ENCODE assay signal across 27 mouse cellular contexts in the genomic region with DNA sequence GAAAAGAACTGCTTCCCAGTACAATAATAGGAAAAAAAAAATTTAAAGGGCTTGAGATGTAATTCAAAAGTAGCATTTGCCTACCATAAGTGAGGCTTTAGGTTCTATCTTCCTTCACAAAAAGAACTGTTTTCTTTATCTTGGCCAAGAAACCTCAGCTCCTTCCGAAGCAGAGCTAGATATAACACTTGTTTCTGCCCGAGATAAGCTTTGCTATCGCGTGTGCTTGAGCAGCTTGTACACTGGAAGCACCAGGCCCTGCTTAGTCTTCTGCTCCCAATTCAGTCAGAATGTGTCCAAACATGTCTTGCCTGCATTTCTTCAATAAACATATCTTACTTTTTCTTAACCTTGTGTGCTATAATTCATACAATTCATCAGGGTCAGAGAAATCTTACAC.
A peak's percentile ranks its signal among the peaks of the same experiment; 100 is the strongest.
DNase-seq lines count a peak whose midpoint lies in the region; ATAC-seq and TF ChIP-seq lines count a peak whose summit lies in the region.
"Had no signal": no experiment of that assay in that cellular context is flagged by ENCODE, and none has a peak within 500 bp of the region (broad histone marks: within the 10 kb centered on the region; RNA-seq: fewer than 3 reads in every experiment).

No protein-coding gene starts in this region.

- WGBS in liver, embryonic 14.5 days (ENCODE audit: insufficient replicate concordance), result 12% methylated on average over 4 of the region's 4 CpGs

- H3K9ac ChIP-seq in liver, embryonic 14.5 days (replicated peaks), result no peak overlapping the region
- H3K9ac ChIP-seq: embryonic facial prominence, embryonic 15.5 days; forebrain, embryonic 12.5 days; heart, embryonic 15.5 days; lung, embryonic 14.5 days; neural tube, embryonic 12.5 days had no signal

- no peaks in the 10 kb centered on the region for H3K27me3 ChIP-seq in liver, embryonic 14.5 days (ENCODE audit: control insufficient read depth, insufficient read depth, low read length)
- H3K27me3 ChIP-seq: embryonic facial prominence, embryonic 15.5 days; forebrain, embryonic 12.5 days; heart, embryonic 15.5 days; neural tube, embryonic 12.5 days had no signal

- no peaks in the 10 kb centered on the region for H3K9me3 ChIP-seq in liver, embryonic 14.5 days (ENCODE audit: control insufficient read depth, low read length)
- H3K9me3 ChIP-seq: embryonic facial prominence, embryonic 10.5 days; embryonic facial prominence, embryonic 15.5 days; forebrain, embryonic 12.5 days; heart, embryonic 15.5 days; neural tube, embryonic 12.5 days had no signal

- peak; percentile 64 for ATAC-seq in common myeloid progenitor, adult 5-6 weeks (replicated peaks; ENCODE audit: low read depth, poor library complexity, severe bottlenecking)
- ATAC-seq in liver, embryonic 14.5 days (ENCODE audit: insufficient read depth), result peak; percentile 68; the same call in 1 of the 2 replicates
- ATAC-seq in megakaryocyte-erythroid progenitor cell, adult 5-6 weeks (replicated peaks; ENCODE audit: low FRiP score, low TSS enrichment, poor library complexity, severe bottlenecking), result peak; percentile 84
- ATAC-seq: CD4-positive, CD25-positive, alpha-beta regulatory T cell, adult 4 months; hindbrain, embryonic 16.5 days; midbrain, embryonic 16.5 days had no signal

- DNase-seq in MEL-GATA-1-ER (ENCODE audit: extremely low read depth, low read depth), result peak; percentile 36
- DNase-seq in liver, embryonic 14.5 days (ENCODE audit: low read depth in 3 of 3, low spot score in 3 of 3), result peak in 2 of 3 experiments; percentile 11 to 13
- no peak for DNase-seq in heart, adult 18-20 months
- no peak for DNase-seq in spleen, postnatal 14 days (ENCODE audit: low spot score in 2 of 2)
- no peak for DNase-seq in urinary bladder, postnatal 25 days (ENCODE audit: low spot score)
- DNase-seq: adrenal gland, postnatal 10 days; cerebellum, adult 2 months; cerebellum, postnatal 14 days; gastrocnemius, adult 2 months; kidney, adult 18-20 months; kidney, postnatal 4 days; left cerebral cortex, postnatal 4 days; lung, embryonic 14.5 days; lung, postnatal 14 days; right cerebral cortex, postnatal 4 days; thymus, adult 2 months had no signal

- no peak for TF ChIP-seq CTCF in liver, embryonic 14.5 days (IDR thresholded peaks at IDR 0.05; ENCODE audit: low read depth)

- no peak overlapping the region for H3K27ac ChIP-seq in liver, embryonic 14.5 days
- H3K27ac ChIP-seq: embryonic facial prominence, embryonic 10.5 days; embryonic facial prominence, embryonic 15.5 days; forebrain, embryonic 12.5 days; gastrocnemius, adult 2 months; heart, embryonic 15.5 days; neural tube, embryonic 12.5 days had no signal

- no peak overlapping the region for H3K4me2 ChIP-seq in liver, embryonic 14.5 days (ENCODE audit: low read depth)
- H3K4me2 ChIP-seq: embryonic facial prominence, embryonic 15.5 days; forebrain, embryonic 12.5 days; heart, embryonic 15.5 days; lung, embryonic 14.5 days; midbrain, embryonic 11.5 days; neural tube, embryonic 12.5 days had no signal

- peak; percentile 80 for TF ChIP-seq EP300 in liver, embryonic 14.5 days (IDR thresholded peaks at IDR 0.05; ENCODE audit: low read depth)

- H3K4me3 ChIP-seq in liver, embryonic 14.5 days (ENCODE audit: insufficient read depth in 1 of 2, low read depth in 2 of 2, low read length in 2 of 2), result no peak overlapping the region
- H3K4me3 ChIP-seq: embryonic facial prominence, embryonic 10.5 days; embryonic facial prominence, embryonic 15.5 days; forebrain, embryonic 12.5 days; gastrocnemius, adult 2 months; heart, embryonic 15.5 days; neural tube, embryonic 12.5 days had no signal

- peaks cover 0 to 5% of the 10 kb centered on the region in 2 experiments; a peak in 1 of 4 replicates for H3K4me1 ChIP-seq in liver, embryonic 14.5 days (replicated peaks; ENCODE audit: control insufficient read depth in 2 of 2, insufficient read depth in 2 of 2, low read length in 1 of 2)
- H3K4me1 ChIP-seq: embryonic facial prominence, embryonic 10.5 days; embryonic facial prominence, embryonic 15.5 days; forebrain, embryonic 12.5 days; neural tube, embryonic 12.5 days had no signal

- H3K36me3 ChIP-seq in liver, embryonic 14.5 days (replicated peaks; ENCODE audit: control insufficient read depth, insufficient read depth, low read depth), result no peaks in the 10 kb centered on the region
- H3K36me3 ChIP-seq: embryonic facial prominence, embryonic 10.5 days; embryonic facial prominence, embryonic 15.5 days; forebrain, embryonic 12.5 days; heart, embryonic 15.5 days; neural tube, embryonic 12.5 days had no signal

Comparison
In these comparisons a context has a peak if more than half of its experiments do, and no peak if none do; other contexts are left out.
1. DNase-seq: peak in MEL-GATA-1-ER (single experiment) and liver, embryonic 14.5 days (2 of 3); none in heart, adult 18-20 months (0 of 2), spleen, postnatal 14 days (0 of 2) and urinary bladder, postnatal 25 days (single experiment).
2. Peak in every context shown above with its lines, with median percentiles within 50 percentile points of each other: ATAC-seq.